Mouse (Mus musculus): Measurements from ENCODE around the gene Cacna1i.

The Cacna1i gene

GRCm38 (mm10) chr15:80286851-80287415 lies at the start of gene Cacna1i:
Gene Cacna1i, plus strand, starts transcription at chr15:80287238.
- DNase-seq: peak; percentile 77

- no peak for DNase-seq
Measured at GRCm38 (mm10) chr15:80248135-80248534, 38.9 kb upstream of the Cacna1i start.

- no peak for DNase-seq
Measured at GRCm38 (mm10) chr15:80248596-80248995, 38.4 kb upstream of the Cacna1i start.

- DNase-seq: no peak
Measured at GRCm38 (mm10) chr15:80249672-80250071, 37.4 kb upstream of the Cacna1i start.

- no peak for DNase-seq
Measured at GRCm38 (mm10) chr15:80250586-80250985, 36.5 kb upstream of the Cacna1i start.

GRCm38 (mm10) chr15:80253530-80253929 lies 33.5 kb upstream of the Cacna1i start:
- no peak for DNase-seq

- DNase-seq: no peak
Measured at GRCm38 (mm10) chr15:80254207-80254606, 32.8 kb upstream of the Cacna1i start.

- DNase-seq: peak; percentile 97
Measured at GRCm38 (mm10) chr15:80254847-80255645, 32.0 kb upstream of the Cacna1i start, which contains the start of gene Atf4. Gene Atf4, plus strand, starts transcription at chr15:80255184.

- DNase-seq: peak; percentile 60
Measured at GRCm38 (mm10) chr15:80255646-80256121, 31.4 kb upstream of the Cacna1i start.

GRCm38 (mm10) chr15:80256242-80256641 lies 30.8 kb upstream of the Cacna1i start:
- no peak for DNase-seq

- no peak for DNase-seq
Measured at GRCm38 (mm10) chr15:80256656-80257601, 30.1 kb upstream of the Cacna1i start.

- DNase-seq: no peak
Measured at GRCm38 (mm10) chr15:80257602-80258239, 29.3 kb upstream of the Cacna1i start.

GRCm38 (mm10) chr15:80258240-80259170 lies 28.5 kb upstream of the Cacna1i start:
- no peak for DNase-seq

- no peak for DNase-seq
Measured at GRCm38 (mm10) chr15:80259406-80260045, 27.5 kb upstream of the Cacna1i start.

- peak; percentile 77 for DNase-seq
Measured at GRCm38 (mm10) chr15:80260677-80261076, 26.4 kb upstream of the Cacna1i start.

GRCm38 (mm10) chr15:80261100-80261499 lies 25.9 kb upstream of the Cacna1i start:
- no peak for DNase-seq

- DNase-seq: peak; percentile 85
Measured at GRCm38 (mm10) chr15:80263610-80264575, 23.1 kb upstream of the Cacna1i start, which contains the start of gene Rps19bp1. Gene Rps19bp1, minus strand, starts transcription at chr15:80264315.

GRCm38 (mm10) chr15:80266281-80266680 lies 20.8 kb upstream of the Cacna1i start:
- DNase-seq: peak; percentile 67

- DNase-seq: no peak
Measured at GRCm38 (mm10) chr15:80271858-80272396, 15.1 kb upstream of the Cacna1i start.

Measured in right cerebral cortex, postnatal 25 days (tissue).